Comparison of ENCODE assay signal across 22 mouse cellular contexts in genomic region chr7:35640072-35640471, GRCm38 (mm10). TPM values are rescaled to one million over a fixed set of nuclear protein-coding genes. Genes with fewer than 3 reads are reported as not detected.
DNase-seq lines count a peak whose midpoint lies in the region; ATAC-seq and TF ChIP-seq lines count a peak whose summit lies in the region.
"Had no signal": no experiment of that assay in that cellular context is flagged by ENCODE, and none has a peak within 500 bp of the region (broad histone marks: within the 10 kb centered on the region; RNA-seq: fewer than 3 reads in every experiment).

No protein-coding gene starts in this region.

- no peak for TF ChIP-seq CTCF in liver, postnatal 0 days (IDR thresholded peaks at IDR 0.05; ENCODE audit: low read depth)
- no peak for TF ChIP-seq CTCF in stomach, postnatal 0 days (IDR thresholded peaks at IDR 0.05; ENCODE audit: low read depth)

- no peak overlapping the region for H3K4me2 ChIP-seq in heart, embryonic 12.5 days
- no peak overlapping the region for H3K4me2 ChIP-seq in liver, embryonic 16.5 days (ENCODE audit: low read depth, low read length)
- no peak overlapping the region for H3K4me2 ChIP-seq in liver, embryonic 12.5 days
- no peak overlapping the region for H3K4me2 ChIP-seq in liver, postnatal 0 days (ENCODE audit: low read depth, low read length)
- no peak overlapping the region for H3K4me2 ChIP-seq in stomach, postnatal 0 days (replicated peaks; ENCODE audit: low read depth)

- TF ChIP-seq EP300 in liver, postnatal 0 days (IDR thresholded peaks at IDR 0.05; ENCODE audit: low read depth): no peak
- no peak for TF ChIP-seq EP300 in stomach, postnatal 0 days (optimal IDR thresholded peaks at IDR 0.05)

- H3K4me1 ChIP-seq in heart, embryonic 12.5 days (replicated peaks): no peaks in the 10 kb centered on the region; the same call in 1 of the 2 replicates
- H3K4me1 ChIP-seq in liver, embryonic 16.5 days (ENCODE audit: control insufficient read depth, low read depth, low read length): no peaks in the 10 kb centered on the region; the same call in 1 of the 2 replicates
- no peaks in the 10 kb centered on the region for H3K4me1 ChIP-seq in liver, embryonic 12.5 days
- H3K4me1 ChIP-seq in liver, postnatal 0 days (ENCODE audit: insufficient read depth): peaks cover 2% of the 10 kb centered on the region; the same call in 1 of the 2 replicates
- H3K4me1 ChIP-seq in stomach, postnatal 0 days (replicated peaks; ENCODE audit: control insufficient read depth, insufficient read depth): no peaks in the 10 kb centered on the region

- H3K27me3 ChIP-seq in heart, embryonic 12.5 days (replicated peaks): no peaks in the 10 kb centered on the region
- no peaks in the 10 kb centered on the region for H3K27me3 ChIP-seq in liver, embryonic 16.5 days (ENCODE audit: control insufficient read depth, insufficient read depth, low read depth, low read length)
- H3K27me3 ChIP-seq in liver, embryonic 12.5 days (replicated peaks): no peaks in the 10 kb centered on the region
- H3K27me3 ChIP-seq in liver, postnatal 0 days (ENCODE audit: insufficient read depth, low read length): no peaks in the 10 kb centered on the region
- no peaks in the 10 kb centered on the region for H3K27me3 ChIP-seq in stomach, postnatal 0 days (ENCODE audit: control insufficient read depth, insufficient read depth, low read length)
- H3K27me3 ChIP-seq: CH12.LX, Patski had no signal

- H3K27ac ChIP-seq in heart, embryonic 12.5 days (ENCODE audit: poor library complexity, severe bottlenecking): no peak overlapping the region
- no peak overlapping the region for H3K27ac ChIP-seq in liver, embryonic 16.5 days (ENCODE audit: low read length)
- H3K27ac ChIP-seq in liver, embryonic 12.5 days: no peak overlapping the region
- peak overlapping the region; percentile 24 for H3K27ac ChIP-seq in liver, postnatal 0 days (ENCODE audit: low read depth)
- no peak overlapping the region for H3K27ac ChIP-seq in stomach, postnatal 0 days (replicated peaks)

- H3K4me3 ChIP-seq in heart, embryonic 12.5 days: no peak overlapping the region
- no peak overlapping the region for H3K4me3 ChIP-seq in liver, embryonic 16.5 days (ENCODE audit: low read depth, low read length)
- no peak overlapping the region for H3K4me3 ChIP-seq in liver, embryonic 12.5 days
- H3K4me3 ChIP-seq in liver, postnatal 0 days (ENCODE audit: low read depth, low read length): no peak overlapping the region
- H3K4me3 ChIP-seq in stomach, postnatal 0 days (ENCODE audit: low read depth, low read length): no peak overlapping the region

- no peak overlapping the region for H3K9ac ChIP-seq in heart, embryonic 12.5 days
- no peak overlapping the region for H3K9ac ChIP-seq in liver, embryonic 16.5 days (ENCODE audit: low read depth, low read length)
- no peak overlapping the region for H3K9ac ChIP-seq in liver, embryonic 12.5 days
- H3K9ac ChIP-seq in liver, postnatal 0 days (replicated peaks): no peak overlapping the region
- no peak overlapping the region for H3K9ac ChIP-seq in stomach, postnatal 0 days (ENCODE audit: low read length)

- WGBS in heart, embryonic 12.5 days: 58% methylated on average over 6 of the region's 6 CpGs
- 64% methylated on average over 6 of the region's 6 CpGs for WGBS in liver, embryonic 16.5 days (ENCODE audit: insufficient replicate concordance)
- WGBS in liver, embryonic 12.5 days (ENCODE audit: insufficient replicate concordance): 79% methylated on average over 6 of the region's 6 CpGs
- WGBS in liver, postnatal 0 days (ENCODE audit: insufficient replicate concordance): 59% methylated on average over 6 of the region's 6 CpGs
- WGBS in stomach, postnatal 0 days: 66% methylated on average over 6 of the region's 6 CpGs

- H3K9me3 ChIP-seq in heart, embryonic 12.5 days (replicated peaks): no peaks in the 10 kb centered on the region
- H3K9me3 ChIP-seq in liver, embryonic 16.5 days (replicated peaks; ENCODE audit: control insufficient read depth, low read length): no peaks in the 10 kb centered on the region
- H3K9me3 ChIP-seq in liver, embryonic 12.5 days (replicated peaks): no peaks in the 10 kb centered on the region
- no peaks in the 10 kb centered on the region for H3K9me3 ChIP-seq in liver, postnatal 0 days (ENCODE audit: low read length)
- no peaks in the 10 kb centered on the region for H3K9me3 ChIP-seq in stomach, postnatal 0 days (ENCODE audit: control insufficient read depth, low read length)
- H3K9me3 ChIP-seq: G1E had no signal

- intact Hi-C loops in heart, postnatal 36 days (cut with DNase I): loop anchor here (10.0 kb wide), 1 partner anchor 245 kb away; the partner anchor contains the start of genes Cep89 and Faap24

- peaks cover 81% of the 10 kb centered on the region for H3K36me3 ChIP-seq in heart, embryonic 12.5 days
- H3K36me3 ChIP-seq in liver, embryonic 16.5 days (ENCODE audit: control insufficient read depth, insufficient read depth): peaks cover 32% of the 10 kb centered on the region
- H3K36me3 ChIP-seq in liver, embryonic 12.5 days: peaks cover 99% of the 10 kb centered on the region
- H3K36me3 ChIP-seq in liver, postnatal 0 days (replicated peaks; ENCODE audit: insufficient read depth, low read length): peaks cover 60% of the 10 kb centered on the region
- peaks cover 28% of the 10 kb centered on the region for H3K36me3 ChIP-seq in stomach, postnatal 0 days (ENCODE audit: control insufficient read depth, insufficient read depth, low read length)

- peak; percentile 29; the same call in 1 of the 2 replicates for ATAC-seq in heart, embryonic 12.5 days (ENCODE audit: insufficient number of reproducible peaks, low FRiP score)
- peak; percentile 51; the same call in 1 of the 2 replicates for ATAC-seq in liver, embryonic 16.5 days (ENCODE audit: low read depth)
- no peak for ATAC-seq in liver, embryonic 12.5 days
- peak; percentile 82 for ATAC-seq in liver, postnatal 0 days
- peak; percentile 32; the same call in 1 of the 2 replicates for ATAC-seq in stomach, postnatal 0 days (ENCODE audit: low FRiP score, low TSS enrichment)
- no peak for ATAC-seq in inflammation-experienced regulatory T-cells, adult 6 months
- ATAC-seq: activated CD4-positive, CD25-positive, alpha-beta regulatory T cell, adult 4 months; CD4-positive, CD25-positive, alpha-beta regulatory T cell, adult 4 months; Patski had no signal

- DNase-seq in heart, postnatal 36 days: no peak
- no peak for DNase-seq in liver, postnatal 0 days
- no peak for DNase-seq in liver
- DNase-seq in stomach, postnatal 0 days (ENCODE audit: low spot score): no peak
- DNase-seq: adrenal gland, adult 2 months; adrenal gland, adult 8-10 months; adrenal gland, postnatal 10 days; adrenal gland, postnatal 14 days; adrenal gland, postnatal 25 days; adrenal gland, postnatal 36 days; B cell, adult 2 months; cerebellum, adult 11 months; cerebellum, adult 11-12 months had no signal

RNA-seq across cellular contexts. Expression of gene Pdcd5, which starts 7.2 kb away (rescaled TPM):
- 293 and 296 TPM in 2 replicates for polyA plus RNA-seq in heart, embryonic 12.5 days (2016; fragmentation: Nextera tagmentation; extraction: Ambion mirVana)
- 100 to 1,000 TPM; 112 to 114 TPM for total RNA-seq in heart, postnatal 36 days (2021)
- 109 and 113 TPM in 2 replicates for polyA plus RNA-seq in liver, embryonic 16.5 days (2015; fragmentation: Nextera tagmentation; extraction: Ambion mirVana)
- polyA plus RNA-seq in liver, embryonic 12.5 days (2016; fragmentation: Nextera tagmentation; extraction: Ambion mirVana): 193 and 197 TPM in 2 replicates
- 162 and 163 TPM in 2 replicates for polyA plus RNA-seq in liver, postnatal 0 days (2015; fragmentation: Nextera tagmentation; extraction: Ambion mirVana)
- polyA plus RNA-seq in stomach, postnatal 0 days (2015; fragmentation: Nextera tagmentation; extraction: Ambion mirVana): 190 and 196 TPM in 2 replicates
- 10 to 100 TPM; 64.1 to 81.9 (median 67.9) TPM for polyA plus RNA-seq in inflammation-experienced regulatory T-cells, adult 6 months (2017; shearing (Covaris generic))

RNA-seq across cellular contexts. Expression of gene Ankrd27, which starts 54.0 kb away (rescaled TPM):
- polyA plus RNA-seq in heart, embryonic 12.5 days (2016; fragmentation: Nextera tagmentation; extraction: Ambion mirVana): 22.1 and 23.6 TPM in 2 replicates
- total RNA-seq in heart, postnatal 36 days (2021): 10 to 100 TPM; 11.2 to 13.0 TPM
- 23.3 and 23.9 TPM in 2 replicates for polyA plus RNA-seq in liver, embryonic 16.5 days (2015; fragmentation: Nextera tagmentation; extraction: Ambion mirVana)
- polyA plus RNA-seq in liver, embryonic 12.5 days (2016; fragmentation: Nextera tagmentation; extraction: Ambion mirVana): 43.1 and 45.5 TPM in 2 replicates
- 11.8 and 14.2 TPM in 2 replicates for polyA plus RNA-seq in liver, postnatal 0 days (2015; fragmentation: Nextera tagmentation; extraction: Ambion mirVana)
- polyA plus RNA-seq in stomach, postnatal 0 days (2015; fragmentation: Nextera tagmentation; extraction: Ambion mirVana): 17.0 and 17.3 TPM in 2 replicates
- 10 to 100 TPM; 44.9 to 51.8 (median 50.5) TPM for polyA plus RNA-seq in inflammation-experienced regulatory T-cells, adult 6 months (2017; shearing (Covaris generic))

RNA-seq across cellular contexts. Expression of gene Rgs9bp, which starts 54.7 kb away (rescaled TPM):
- polyA plus RNA-seq in heart, embryonic 12.5 days (2016; fragmentation: Nextera tagmentation; extraction: Ambion mirVana): 0.82 TPM in 2 replicates
- under 1 TPM; 0.03 to 0.06 TPM for total RNA-seq in heart, postnatal 36 days (2021)
- 0.04 and 0.06 TPM in 2 replicates for polyA plus RNA-seq in liver, embryonic 16.5 days (2015; fragmentation: Nextera tagmentation; extraction: Ambion mirVana)
- 0.06 and 0.11 TPM in 2 replicates for polyA plus RNA-seq in liver, embryonic 12.5 days (2016; fragmentation: Nextera tagmentation; extraction: Ambion mirVana)
- polyA plus RNA-seq in liver, postnatal 0 days (2015; fragmentation: Nextera tagmentation; extraction: Ambion mirVana): 0.02 TPM in 1 of 2 replicates, not detected in the other
- 0.28 and 0.48 TPM in 2 replicates for polyA plus RNA-seq in stomach, postnatal 0 days (2015; fragmentation: Nextera tagmentation; extraction: Ambion mirVana)
- not detected for polyA plus RNA-seq in inflammation-experienced regulatory T-cells, adult 6 months (2017; shearing (Covaris generic))
- polyA plus RNA-seq: CD4-positive, CD25-positive, alpha-beta regulatory T cell, adult 4 months had no signal

Comparison
In these comparisons a context has a peak if more than half of its experiments do, and no peak if none do; other contexts are left out.
1. ATAC-seq: peak in heart, embryonic 12.5 days (single experiment), liver, embryonic 16.5 days (single experiment), liver, postnatal 0 days (single experiment) and stomach, postnatal 0 days (single experiment); none in liver, embryonic 12.5 days (single experiment) and inflammation-experienced regulatory T-cells, adult 6 months (single experiment).